Mouse (Mus musculus): ENCODE results near the gene Taar1. TPM values are rescaled to one million over a fixed set of nuclear protein-coding genes. Genes with fewer than 3 reads are reported as not detected.
A peak's percentile ranks its signal among the peaks of the same experiment; 100 is the strongest.

Taar1 gene
- polyA plus RNA-seq, 1 experiment from 2014 or later = not detected

DNA sequence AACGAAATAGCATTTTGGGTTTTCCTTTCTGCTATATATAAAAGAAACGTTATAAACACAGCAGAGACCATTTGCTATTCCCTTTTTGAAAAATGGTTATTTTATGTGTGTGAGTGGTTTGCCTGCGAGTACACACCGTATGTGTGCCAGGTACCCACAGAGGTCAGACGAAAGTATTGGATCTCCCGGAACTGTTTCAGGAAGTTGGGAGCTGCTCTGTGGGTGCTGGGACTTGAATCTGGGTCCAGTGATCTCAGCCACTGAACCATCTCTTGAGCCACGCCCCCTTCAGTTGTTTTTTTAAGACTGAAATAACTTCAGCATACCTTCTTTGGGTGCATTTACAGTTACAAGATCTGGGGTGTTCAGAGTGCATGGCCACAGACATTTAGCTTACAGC is 24.8 kb upstream of the Taar1 start:
- H3K4me3 ChIP-seq (ENCODE audit: low read depth, low read length) = no peak overlapping the region
- no peaks in the 10 kb centered on the region for H3K27me3 ChIP-seq (ENCODE audit: insufficient read depth, low read length)
- no peak overlapping the region for H3K27ac ChIP-seq (ENCODE audit: low read depth)
- H3K4me2 ChIP-seq (ENCODE audit: low read depth, low read length) = no peak overlapping the region
- no peaks in the 10 kb centered on the region for H3K36me3 ChIP-seq (replicated peaks; ENCODE audit: insufficient read depth, low read length)
- DNase-seq (no peak), ATAC-seq (no peak)
- TF ChIP-seq EP300 (IDR thresholded peaks at IDR 0.05; ENCODE audit: low read depth) = no peak
- TF ChIP-seq CTCF (IDR thresholded peaks at IDR 0.05; ENCODE audit: low read depth) = no peak
- H3K4me1 ChIP-seq (ENCODE audit: insufficient read depth) = no peaks in the 10 kb centered on the region; the same call in 1 of the 2 replicates
- H3K9ac ChIP-seq (replicated peaks) = no peak overlapping the region
- 71% methylated on average over 7 of the region's 7 CpGs for WGBS (ENCODE audit: insufficient replicate concordance)
- H3K9me3 ChIP-seq (ENCODE audit: low read length) = no peaks in the 10 kb centered on the region

- H3K27me3 ChIP-seq (ENCODE audit: insufficient read depth, low read length) = no peaks in the 10 kb centered on the region
- ATAC-seq = no peak
- no peaks in the 10 kb centered on the region for H3K36me3 ChIP-seq (replicated peaks; ENCODE audit: insufficient read depth, low read length)
- DNase-seq = no peak
- no peak overlapping the region for H3K9ac ChIP-seq (replicated peaks)
- H3K9me3 ChIP-seq (ENCODE audit: low read length) = no peaks in the 10 kb centered on the region
- H3K27ac ChIP-seq (ENCODE audit: low read depth) = no peak overlapping the region
- WGBS (ENCODE audit: insufficient replicate concordance) = 82% methylated on average over 3 of the region's 3 CpGs
- TF ChIP-seq EP300 (IDR thresholded peaks at IDR 0.05; ENCODE audit: low read depth) (no peak), CTCF (IDR thresholded peaks at IDR 0.05; ENCODE audit: low read depth) (no peak)
- H3K4me2 ChIP-seq (ENCODE audit: low read depth, low read length) = no peak overlapping the region
- H3K4me3 ChIP-seq (ENCODE audit: low read depth, low read length) = no peak overlapping the region
- no peaks in the 10 kb centered on the region for H3K4me1 ChIP-seq (ENCODE audit: insufficient read depth)
Measured at GRCm38 (mm10) chr10:23901119-23901518, 19.0 kb upstream of the Taar1 start.

DNA sequence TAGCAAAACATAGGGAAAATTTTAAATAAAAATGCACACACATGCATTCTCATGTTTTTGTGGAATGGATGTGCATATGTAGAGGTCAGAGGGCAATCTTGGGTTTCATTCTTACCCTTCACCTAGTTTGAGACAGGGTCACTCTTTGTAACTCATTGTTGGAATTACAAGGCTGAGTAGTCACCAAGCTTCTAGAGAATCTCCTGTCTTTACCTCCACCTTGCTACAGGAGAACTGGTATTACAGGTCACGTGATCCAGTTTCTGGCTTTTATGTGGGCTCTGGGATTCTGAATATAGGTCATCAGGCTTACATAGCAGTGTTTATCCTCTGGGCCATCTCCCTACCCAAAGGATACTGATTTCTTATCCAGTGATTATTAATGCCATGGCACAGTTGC is 14.5 kb upstream of the Taar1 start:
- Histone ChIP-seq H3K9ac (replicated peaks) (no peak overlapping the region), H3K27ac (ENCODE audit: low read depth) (no peak overlapping the region), H3K4me2 (ENCODE audit: low read depth, low read length) (no peak overlapping the region), H3K4me3 (ENCODE audit: low read depth, low read length) (no peak overlapping the region), H3K9me3 (ENCODE audit: low read length) (no peaks in the 10 kb centered on the region), H3K4me1 (ENCODE audit: insufficient read depth) (no peaks in the 10 kb centered on the region), H3K36me3 (replicated peaks; ENCODE audit: insufficient read depth, low read length) (no peaks in the 10 kb centered on the region), H3K27me3 (ENCODE audit: insufficient read depth, low read length) (no peaks in the 10 kb centered on the region)
- WGBS (ENCODE audit: insufficient replicate concordance) = 90% methylated on average over 1 of the region's 1 CpGs
- ATAC-seq (no peak), DNase-seq (no peak)
- TF ChIP-seq CTCF (IDR thresholded peaks at IDR 0.05; ENCODE audit: low read depth) (no peak), EP300 (IDR thresholded peaks at IDR 0.05; ENCODE audit: low read depth) (no peak)

- TF ChIP-seq EP300 (IDR thresholded peaks at IDR 0.05; ENCODE audit: low read depth) (no peak), CTCF (IDR thresholded peaks at IDR 0.05; ENCODE audit: low read depth) (no peak)
- no peak for DNase-seq
Measured at GRCm38 (mm10) chr10:23922468-23922867, 2.3 kb downstream of the Taar1 start.

DNA sequence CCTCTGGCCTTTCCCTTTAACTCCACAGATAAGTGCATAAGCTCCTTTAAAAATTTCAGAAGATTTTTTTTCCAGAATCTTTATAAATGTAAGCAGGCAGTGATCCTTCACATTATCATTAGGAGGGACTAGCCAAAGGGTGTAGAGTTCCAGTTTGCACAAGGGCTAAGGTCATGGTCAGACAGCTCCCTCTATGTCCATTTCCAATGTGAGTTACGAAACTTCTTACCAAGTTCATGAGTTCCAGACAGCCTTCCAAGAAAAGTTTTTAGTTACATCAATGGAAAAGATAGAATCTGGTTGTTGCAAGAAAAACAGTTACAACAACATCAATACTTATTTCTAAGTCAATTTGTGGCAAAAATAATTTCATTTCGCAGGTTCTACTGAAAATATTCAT is 3.8 kb downstream of the Taar1 start:
- H3K4me3 ChIP-seq (ENCODE audit: low read depth, low read length) = no peak overlapping the region
- TF ChIP-seq CTCF (IDR thresholded peaks at IDR 0.05; ENCODE audit: low read depth) = no peak
- TF ChIP-seq EP300 (IDR thresholded peaks at IDR 0.05; ENCODE audit: low read depth) = no peak
- 59% methylated on average over 2 of the region's 2 CpGs for WGBS (ENCODE audit: insufficient replicate concordance)
- H3K4me2 ChIP-seq (ENCODE audit: low read depth, low read length) = no peak overlapping the region
- no peaks in the 10 kb centered on the region for H3K27me3 ChIP-seq (ENCODE audit: insufficient read depth, low read length)
- DNase-seq = no peak
- no peaks in the 10 kb centered on the region for H3K4me1 ChIP-seq (ENCODE audit: insufficient read depth)
- ATAC-seq = no peak
- H3K9me3 ChIP-seq (ENCODE audit: low read length) = no peaks in the 10 kb centered on the region
- H3K9ac ChIP-seq (replicated peaks) = no peak overlapping the region
- H3K36me3 ChIP-seq (replicated peaks; ENCODE audit: insufficient read depth, low read length) = no peaks in the 10 kb centered on the region
- no peak overlapping the region for H3K27ac ChIP-seq (ENCODE audit: low read depth)

More at GRCm38 (mm10) chr10:23922468-23922867, 2.3 kb downstream of the Taar1 start:
- ATAC-seq = peak; percentile 85
- WGBS (ENCODE audit: insufficient replicate concordance) = 42% methylated on average over 3 of the region's 3 CpGs
- Histone ChIP-seq H3K27me3 (ENCODE audit: insufficient read depth, low read length) (no peaks in the 10 kb centered on the region), H3K4me1 (ENCODE audit: insufficient read depth) (no peaks in the 10 kb centered on the region), H3K27ac (ENCODE audit: low read depth) (no peak overlapping the region), H3K4me2 (ENCODE audit: low read depth, low read length) (no peak overlapping the region), H3K9me3 (ENCODE audit: low read length) (no peaks in the 10 kb centered on the region), H3K9ac (replicated peaks) (no peak overlapping the region), H3K36me3 (replicated peaks; ENCODE audit: insufficient read depth, low read length) (no peaks in the 10 kb centered on the region), H3K4me3 (ENCODE audit: low read depth, low read length) (no peak overlapping the region)

DNA sequence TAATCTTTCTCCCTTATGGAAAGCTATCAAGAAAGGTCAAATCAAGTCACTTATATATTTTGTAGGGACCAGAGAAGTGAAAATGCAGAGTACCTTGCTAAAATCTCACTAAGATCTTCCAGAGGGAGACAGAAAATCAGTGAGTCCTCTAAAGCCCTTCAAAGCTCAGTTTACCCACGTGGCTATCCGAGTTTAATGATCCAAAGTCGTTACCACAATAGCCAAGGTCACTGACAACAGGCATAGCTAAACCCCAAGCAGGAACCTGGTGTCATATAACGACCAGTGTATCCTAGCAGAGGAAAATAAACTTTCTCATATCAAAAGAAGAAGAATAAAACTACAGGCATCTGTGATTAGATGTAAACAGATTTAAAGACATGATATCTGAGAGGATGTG is 17.5 kb downstream of the Taar1 start:
- WGBS (ENCODE audit: insufficient replicate concordance) = 36% methylated on average over 4 of the region's 4 CpGs

GRCm38 (mm10) chr10:23938312-23938711 is 18.2 kb downstream of the Taar1 start, which contains the start of gene Taar2:
TSS of gene Taar2 (plus strand) at chr10:23938572.
- Histone ChIP-seq H3K4me3 (ENCODE audit: low read depth, low read length) (no peak within 1 kb of the TSS), H3K27me3 (ENCODE audit: insufficient read depth, low read length) (no peaks in the 10 kb centered on the region), H3K4me1 (ENCODE audit: insufficient read depth) (no peaks in the 10 kb centered on the region), H3K36me3 (replicated peaks; ENCODE audit: insufficient read depth, low read length) (no peaks in the 10 kb centered on the region), H3K4me2 (ENCODE audit: low read depth, low read length) (no peak within 1 kb of the TSS), H3K9ac (replicated peaks) (no peak within 1 kb of the TSS), H3K27ac (ENCODE audit: low read depth) (no peak within 1 kb of the TSS), H3K9me3 (ENCODE audit: low read length) (no peaks in the 10 kb centered on the region)
- DNase-seq (no peak), ATAC-seq (no peak)
- WGBS (ENCODE audit: insufficient replicate concordance) = 59% methylated on average over 6 of the region's 6 CpGs
- TF ChIP-seq EP300 (IDR thresholded peaks at IDR 0.05; ENCODE audit: low read depth) = no peak
- no peak for TF ChIP-seq CTCF (IDR thresholded peaks at IDR 0.05; ENCODE audit: low read depth)

More for the DNA sequence above, 17.5 kb downstream of the Taar1 start:
- no peaks in the 10 kb centered on the region for H3K4me1 ChIP-seq (ENCODE audit: insufficient read depth)
- no peak for DNase-seq
- no peak overlapping the region for H3K4me2 ChIP-seq (ENCODE audit: low read depth, low read length)
- H3K9me3 ChIP-seq (ENCODE audit: low read length) = no peaks in the 10 kb centered on the region
- no peaks in the 10 kb centered on the region for H3K36me3 ChIP-seq (replicated peaks; ENCODE audit: insufficient read depth, low read length)
- no peak overlapping the region for H3K4me3 ChIP-seq (ENCODE audit: low read depth, low read length)
- no peak overlapping the region for H3K9ac ChIP-seq (replicated peaks)
- no peak overlapping the region for H3K27ac ChIP-seq (ENCODE audit: low read depth)
- TF ChIP-seq EP300 (IDR thresholded peaks at IDR 0.05; ENCODE audit: low read depth) (no peak), CTCF (IDR thresholded peaks at IDR 0.05; ENCODE audit: low read depth) (no peak)
- no peak for ATAC-seq
- H3K27me3 ChIP-seq (ENCODE audit: insufficient read depth, low read length) = no peaks in the 10 kb centered on the region
